Comparison of ENCODE assay signal across 18 mouse cellular contexts in genomic region chr13:17772574-17772973, GRCm38 (mm10). TPM values are rescaled to one million over a fixed set of nuclear protein-coding genes. Genes with fewer than 3 reads are reported as not detected.
DNase-seq lines count a peak whose midpoint lies in the region; ATAC-seq and TF ChIP-seq lines count a peak whose summit lies in the region.
"Had no signal": no experiment of that assay in that cellular context is flagged by ENCODE, and none has a peak within 500 bp of the region (broad histone marks: within the 10 kb centered on the region; RNA-seq: fewer than 3 reads in every experiment).

No protein-coding gene starts in this region.

- H3K36me3 ChIP-seq in midbrain, embryonic 11.5 days (ENCODE audit: control insufficient read depth, insufficient read depth, low read length) = peaks cover 8% of the 10 kb centered on the region
- peaks cover 4% of the 10 kb centered on the region; the same call in 1 of the 2 replicates for H3K36me3 ChIP-seq in midbrain, embryonic 16.5 days (ENCODE audit: control insufficient read depth, insufficient read depth, low read length)
- peaks cover 16% of the 10 kb centered on the region for H3K36me3 ChIP-seq in limb, embryonic 10.5 days

- H3K4me3 ChIP-seq in midbrain, embryonic 11.5 days (ENCODE audit: low read depth, low read length) = no peak overlapping the region
- H3K4me3 ChIP-seq in midbrain, embryonic 16.5 days (ENCODE audit: low read depth, low read length) = no peak overlapping the region
- no peak overlapping the region for H3K4me3 ChIP-seq in left cerebral cortex, adult 2 months
- H3K4me3 ChIP-seq in limb, embryonic 10.5 days = no peak overlapping the region
- H3K4me3 ChIP-seq: limb, embryonic 15.5 days; lung, embryonic 15.5 days; neural tube, embryonic 13.5 days had no signal

- no peak for ATAC-seq in midbrain, embryonic 11.5 days (ENCODE audit: low FRiP score)
- ATAC-seq in midbrain, embryonic 16.5 days = no peak
- ATAC-seq: Patski had no signal

- peak; percentile 41 for DNase-seq in midbrain, embryonic 11.5 days (ENCODE audit: low spot score, missing footprints)
- DNase-seq in frontal cortex, postnatal 36 days (ENCODE audit: low spot score in 2 of 2) = peak; percentile 30 to 62
- DNase-seq in left cerebral cortex, adult 2 months (ENCODE audit: extremely low spot score in 1 of 2, low spot score in 2 of 2) = peak in 1 of 2 experiments; percentile 25
- peak; percentile 31 for DNase-seq in right cerebral cortex, postnatal 25 days
- DNase-seq in limb, embryonic 10.5 days (ENCODE audit: low spot score) = no peak
- no peak for DNase-seq in kidney, adult 11 months
- DNase-seq in gastrocnemius, postnatal 14 days = no peak
- DNase-seq: adrenal gland, postnatal 25 days; cerebellum, adult 8-10 months; heart, adult 18-20 months; kidney, postnatal 10 days had no signal

- H3K27ac ChIP-seq in midbrain, embryonic 11.5 days (ENCODE audit: low read depth, low read length) = no peak overlapping the region
- no peak overlapping the region for H3K27ac ChIP-seq in midbrain, embryonic 16.5 days (ENCODE audit: low read length)
- H3K27ac ChIP-seq in left cerebral cortex, adult 2 months = peak overlapping the region; percentile 1; the same call in 1 of the 2 replicates
- no peak overlapping the region for H3K27ac ChIP-seq in limb, embryonic 10.5 days
- H3K27ac ChIP-seq: limb, embryonic 15.5 days; lung, embryonic 15.5 days; neural tube, embryonic 13.5 days; stomach, postnatal 0 days had no signal

- intact Hi-C loops in left cerebral cortex, adult 2 months (cut with DNase I) = loop anchor here (1.0 kb wide), 1 partner anchor 32 kb away; no protein-coding TSS in a partner anchor
- intact Hi-C loops in gastrocnemius, postnatal 14 days (cut with DNase I; ENCODE audit: low total_unique reads) = no loop called here

- H3K4me1 ChIP-seq in midbrain, embryonic 11.5 days (ENCODE audit: control insufficient read depth, insufficient read depth, low read length) = no peaks in the 10 kb centered on the region
- no peaks in the 10 kb centered on the region for H3K4me1 ChIP-seq in midbrain, embryonic 16.5 days (ENCODE audit: control insufficient read depth, insufficient read depth, low read length)
- no peaks in the 10 kb centered on the region for H3K4me1 ChIP-seq in limb, embryonic 10.5 days
- H3K4me1 ChIP-seq: limb, embryonic 15.5 days; lung, embryonic 15.5 days; neural tube, embryonic 13.5 days had no signal

- H3K9ac ChIP-seq in midbrain, embryonic 11.5 days (ENCODE audit: low read length) = no peak overlapping the region
- no peak overlapping the region for H3K9ac ChIP-seq in midbrain, embryonic 16.5 days (ENCODE audit: low read depth, low read length)
- H3K9ac ChIP-seq: limb, embryonic 15.5 days; lung, embryonic 15.5 days; neural tube, embryonic 13.5 days had no signal

- 84% methylated on average over 6 of the region's 6 CpGs for WGBS in midbrain, embryonic 11.5 days
- WGBS in midbrain, embryonic 16.5 days = 69% methylated on average over 6 of the region's 6 CpGs
- WGBS in limb, embryonic 10.5 days = 91% methylated on average over 6 of the region's 6 CpGs

- no peak for TF ChIP-seq CTCF in left cerebral cortex, adult 2 months (IDR thresholded peaks at IDR 0.05)

- no peak overlapping the region for H3K4me2 ChIP-seq in midbrain, embryonic 11.5 days
- no peak overlapping the region for H3K4me2 ChIP-seq in midbrain, embryonic 16.5 days (ENCODE audit: low read length)
- H3K4me2 ChIP-seq: limb, embryonic 15.5 days; lung, embryonic 15.5 days; neural tube, embryonic 13.5 days had no signal

- no peaks in the 10 kb centered on the region for H3K27me3 ChIP-seq in midbrain, embryonic 11.5 days (ENCODE audit: control insufficient read depth, insufficient read depth, low read length)
- no peaks in the 10 kb centered on the region for H3K27me3 ChIP-seq in midbrain, embryonic 16.5 days (ENCODE audit: control insufficient read depth, insufficient read depth, low read depth, low read length)
- no peaks in the 10 kb centered on the region for H3K27me3 ChIP-seq in limb, embryonic 10.5 days (ENCODE audit: low read depth, poor library complexity, severe bottlenecking)
- H3K27me3 ChIP-seq: CH12.LX; limb, embryonic 15.5 days; lung, embryonic 15.5 days; neural tube, embryonic 13.5 days; Patski had no signal

- no peaks in the 10 kb centered on the region for H3K9me3 ChIP-seq in midbrain, embryonic 11.5 days (ENCODE audit: control insufficient read depth, low read length)
- H3K9me3 ChIP-seq in midbrain, embryonic 16.5 days (replicated peaks; ENCODE audit: control insufficient read depth, low read length, poor library complexity, severe bottlenecking) = no peaks in the 10 kb centered on the region
- no peaks in the 10 kb centered on the region for H3K9me3 ChIP-seq in limb, embryonic 10.5 days (replicated peaks)
- H3K9me3 ChIP-seq: limb, embryonic 15.5 days; lung, embryonic 15.5 days; neural tube, embryonic 13.5 days had no signal

RNA-seq across cellular contexts. Expression of gene Cdk13, which starts 32.3 kb away (rescaled TPM):
- 15.8 and 17.1 TPM in 2 replicates for polyA plus RNA-seq in midbrain, embryonic 11.5 days (2014; fragmentation: Nextera tagmentation; extraction: Ambion mirVana)
- polyA plus RNA-seq in midbrain, embryonic 16.5 days (2015; fragmentation: Nextera tagmentation; extraction: Ambion mirVana) = 11.8 and 16.0 TPM in 2 replicates
- total RNA-seq in left cerebral cortex, adult 2 months (2021) = 10 to 100 TPM; 55.9 to 71.6 TPM
- 14.4 and 15.5 TPM in 2 replicates for polyA plus RNA-seq in limb, embryonic 10.5 days (2016; fragmentation: Nextera tagmentation; extraction: Ambion mirVana)
- 10 to 100 TPM; 18.9 to 22.0 TPM for total RNA-seq in gastrocnemius, postnatal 14 days (2021)

Comparison
In these comparisons a context has a peak if more than half of its experiments do, and no peak if none do; other contexts are left out.
1. DNase-seq: peak in midbrain, embryonic 11.5 days (single experiment), frontal cortex, postnatal 36 days (2 of 2) and right cerebral cortex, postnatal 25 days (single experiment); none in limb, embryonic 10.5 days (single experiment), kidney, adult 11 months (single experiment) and gastrocnemius, postnatal 14 days (single experiment).